Mouse (Mus musculus): ENCODE measurements at regions not wholly inside any gene's neighbourhood (a gene's known extent, or its start where the extent isn't known, plus 50 kb on each side); places are given as distances from the start of the nearest gene placed in this dataset.

DNA sequence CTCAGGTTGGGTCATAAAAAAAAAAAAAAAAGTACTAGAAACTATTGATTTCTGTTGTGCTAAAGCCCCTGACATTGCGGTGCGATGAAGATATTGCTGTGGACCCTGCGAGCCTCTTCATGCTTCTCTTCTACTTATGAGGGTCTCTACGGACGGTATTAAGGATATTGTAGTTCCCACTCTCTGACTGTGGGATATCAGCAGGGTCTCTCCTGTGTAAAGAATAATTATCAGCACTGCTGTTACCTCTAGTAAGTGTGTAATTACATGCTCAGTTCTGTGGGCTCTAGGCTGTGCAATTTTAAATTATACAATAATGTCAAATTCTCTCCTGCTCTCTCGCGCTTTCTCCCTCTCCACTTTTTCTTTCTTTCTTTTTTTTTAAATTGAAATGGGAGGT, 1545.9 kb upstream of the Gulo start:
- DNase-seq (ENCODE audit: low spot score in 2 of 2): no peak

GRCm38 (mm10) chr14:67550462-67551185, 1541.6 kb upstream of the Gulo start:
- no peak for DNase-seq (ENCODE audit: low spot score in 2 of 2)

DNA sequence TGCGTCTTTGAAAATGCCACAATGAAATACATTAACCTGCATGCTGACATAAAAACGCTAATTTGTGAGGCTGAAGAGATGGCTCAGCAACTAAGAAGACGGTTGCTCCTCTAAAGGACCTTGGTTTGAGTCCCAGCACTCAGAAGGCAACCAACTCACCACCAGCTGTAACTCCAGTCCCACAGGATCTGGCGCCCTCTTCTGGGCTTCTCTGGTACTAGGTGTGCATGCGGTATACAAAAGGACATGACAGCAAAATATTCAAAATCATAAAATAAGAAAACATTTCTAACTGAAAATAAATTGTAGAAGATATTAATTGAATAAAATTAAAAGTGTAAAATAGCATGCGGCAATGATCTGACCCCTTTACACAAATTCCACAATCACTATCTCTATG, 1539.7 kb upstream of the Gulo start:
- DNase-seq (ENCODE audit: low spot score in 2 of 2): no peak

- no peak for DNase-seq (ENCODE audit: low spot score in 2 of 2)
Observed at GRCm38 (mm10) chr14:67545036-67545435, 1536.0 kb upstream of the Gulo start.

GRCm38 (mm10) chr14:67541271-67541711, 1532.3 kb upstream of the Gulo start:
- peak; percentile 10 to 42 for DNase-seq (ENCODE audit: low spot score in 2 of 2)

- no peak for DNase-seq (ENCODE audit: low spot score in 2 of 2)
Observed at GRCm38 (mm10) chr14:67538696-67539095, 1529.7 kb upstream of the Gulo start.

DNA sequence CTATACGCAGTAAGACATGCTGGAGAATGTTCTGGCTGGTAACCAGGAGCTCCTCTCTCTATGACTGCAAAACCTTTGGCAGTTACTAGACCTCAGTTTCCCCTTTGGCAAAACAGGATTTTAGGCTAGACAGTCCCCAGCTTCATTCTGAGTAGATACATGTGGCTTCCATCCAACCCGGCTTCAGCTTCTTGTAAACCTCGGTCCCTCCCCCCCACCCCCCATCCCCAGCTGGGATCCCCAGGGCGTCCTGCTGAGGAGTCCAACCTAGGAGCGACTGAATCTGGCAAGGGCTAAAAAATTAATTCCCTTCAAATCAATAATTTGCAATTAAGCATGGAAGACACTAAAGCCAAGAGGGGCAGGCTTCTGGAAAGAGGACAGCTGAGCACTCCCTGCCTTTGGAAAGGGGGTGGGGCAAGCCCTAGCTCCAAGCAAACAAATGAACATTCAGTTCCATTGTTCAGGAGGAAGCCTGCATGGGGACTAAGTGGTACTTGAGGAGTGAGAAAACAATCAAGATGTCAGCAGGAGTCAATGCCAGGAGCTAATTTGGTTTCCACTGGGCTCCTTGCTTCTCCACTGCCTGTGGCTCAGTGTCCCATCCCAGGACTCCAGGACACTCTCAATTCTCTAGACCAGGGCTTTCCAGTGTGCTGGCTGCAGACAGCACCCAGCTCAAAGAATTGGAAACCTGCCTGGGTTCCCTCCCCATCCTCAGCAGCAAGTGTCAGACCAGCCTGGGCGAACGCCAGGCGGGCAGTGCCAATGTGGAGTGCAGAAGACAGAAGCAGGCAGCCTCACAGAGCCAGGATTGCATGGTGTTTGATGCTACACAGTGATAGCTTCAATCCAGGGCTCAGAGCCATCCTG, 1528.0 kb upstream of the Gulo start:
- DNase-seq (ENCODE audit: low spot score in 2 of 2): peak; percentile 19 to 21

- DNase-seq (ENCODE audit: low spot score in 2 of 2): no peak
Observed at GRCm38 (mm10) chr14:67506729-67507395, 1497.9 kb upstream of the Gulo start.

GRCm38 (mm10) chr14:67492086-67492485, 1483.1 kb upstream of the Gulo start:
- DNase-seq (ENCODE audit: low spot score in 2 of 2): no peak

DNA sequence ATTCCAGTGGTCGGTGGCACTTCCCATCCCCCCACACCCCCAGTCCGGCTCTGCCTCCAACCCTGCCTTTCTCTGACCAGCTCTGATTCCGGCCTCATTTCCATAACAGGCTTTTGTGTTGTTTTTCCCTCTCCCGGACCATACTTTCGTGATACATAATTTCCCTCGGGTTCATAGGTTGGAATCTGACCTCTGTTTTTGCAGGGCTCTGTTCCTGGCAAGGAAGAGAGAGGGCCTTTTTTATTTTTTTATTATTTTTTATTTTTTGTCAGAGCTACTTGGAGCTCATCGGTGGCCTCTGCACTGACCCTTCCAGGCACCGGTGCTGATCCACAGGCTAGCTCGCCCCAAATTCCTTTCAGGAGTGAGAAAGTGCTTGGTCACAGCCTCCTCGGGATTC, 1477.7 kb upstream of the Gulo start:
- DNase-seq (ENCODE audit: low spot score in 2 of 2): no peak

DNA sequence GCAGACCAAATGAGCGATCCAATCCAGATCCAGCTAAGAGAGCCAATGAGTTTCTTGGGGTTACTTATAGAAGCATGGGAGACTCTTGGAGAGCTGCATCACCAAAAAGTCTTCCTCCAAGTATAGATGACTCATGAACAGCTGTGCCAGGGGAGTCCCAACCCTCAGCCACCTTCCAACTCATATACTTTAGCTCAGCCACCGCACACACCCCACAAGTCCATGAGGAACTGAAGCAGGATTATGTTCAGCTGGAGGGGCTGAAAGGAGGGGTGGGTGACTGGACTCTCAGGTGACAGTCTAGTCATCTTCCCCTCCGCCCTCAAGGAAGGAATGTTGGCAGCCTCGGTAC, 1476.4 kb upstream of the Gulo start:
- peak in 1 of 2 experiments; percentile 20 for DNase-seq (ENCODE audit: low spot score in 2 of 2)

GRCm38 (mm10) chr14:67484533-67485448, 1475.8 kb upstream of the Gulo start:
- peak in 1 of 2 experiments; percentile 18 for DNase-seq (ENCODE audit: low spot score in 2 of 2)
